Mouse (Mus musculus) erythroid progenitor cell, adult 5-6 weeks (primary cell): ENCODE results near the gene Tcstv3. TPM values are rescaled to one million over a fixed set of nuclear protein-coding genes. Genes with fewer than 3 reads are reported as not detected.
A peak's percentile ranks its signal among the peaks of the same experiment; 100 is the strongest.
"Not testable (repeated sequence)": the region's sequence is repeated elsewhere in the genome, so short reads cannot be mapped to it uniquely, and the experiment has no call there.

Experiments used
- ATAC-seq: replicated peaks from 2 replicates; pipeline ENCODE4 v1.8.0; 2016; ENCODE audit warnings: moderate number of reproducible peaks, mild to moderate bottlenecking, moderate TSS enrichment, inconsistent platforms; ENCODE audit not compliant: poor library complexity, low FRiP score, severe bottlenecking
- total RNA-seq, 2 experiments: library from RNA; stranded (forward) in 1 of 2; stranded (reverse) in 1 of 2; fragments of 150-400 nt in 1 of 2; fragments of 186-747, 209-891 nt in 1 of 2; gene quantifications; 2 replicates each; pipeline versions ENCODE4 v1.2.3 to v1.2.4; 2015 to 2017; ENCODE audit warnings: low replicate concordance in 2 of 2

The Tcstv3 gene
- total RNA-seq (2015; ENCODE audit: low replicate concordance): not detected in 2 replicates
- not detected in 2 replicates for total RNA-seq (2017; ENCODE audit: low replicate concordance)

GRCm38 (mm10) chr13:120316578-120316977 lies at the start of gene Tcstv3:
Gene Tcstv3 (plus strand): TSS chr13:120316878.
- not testable (repeated sequence) for ATAC-seq

GRCm38 (mm10) chr13:120277837-120278236 lies 38.8 kb upstream of the Tcstv3 start:
- not testable (repeated sequence) for ATAC-seq

- no peak for ATAC-seq
These were observed 37.9 kb upstream of the Tcstv3 start for GRCm38 (mm10) chr13:120278784-120279183.

GRCm38 (mm10) chr13:120299324-120299894 lies 17.3 kb upstream of the Tcstv3 start:
- no peak for ATAC-seq

- no peak for ATAC-seq
These were observed 16.7 kb upstream of the Tcstv3 start, which contains the start of gene BC147527 for GRCm38 (mm10) chr13:120299991-120300442. Gene BC147527 (plus strand): TSS chr13:120300392.

- no peak for ATAC-seq
These were observed 15.8 kb upstream of the Tcstv3 start for GRCm38 (mm10) chr13:120300853-120301252.

- no peak for ATAC-seq
These were observed 5.9 kb upstream of the Tcstv3 start for GRCm38 (mm10) chr13:120310749-120311148.

- no peak for ATAC-seq
These were observed 3.1 kb upstream of the Tcstv3 start for GRCm38 (mm10) chr13:120313584-120313983.

- no peak for ATAC-seq
These were observed 3.5 kb downstream of the Tcstv3 start for GRCm38 (mm10) chr13:120320183-120320582.

GRCm38 (mm10) chr13:120320721-120321120 lies 4.0 kb downstream of the Tcstv3 start:
- peak; percentile 30; the same call in 1 of the 2 replicates for ATAC-seq

Other genes with a start within 250 kb of the Tcstv3 start
- gene Gm20767, start 176.6 kb upstream of the Tcstv3 start, total RNA-seq (2015; ENCODE audit: low replicate concordance): not detected in 2 replicates
- not detected in 2 replicates for gene Gm20767, start 176.6 kb upstream of the Tcstv3 start, total RNA-seq (2017; ENCODE audit: low replicate concordance)
- not detected in 2 replicates for gene Gm21818, start 144.4 kb upstream of the Tcstv3 start, total RNA-seq (2015; ENCODE audit: low replicate concordance)
- gene Gm21818, start 144.4 kb upstream of the Tcstv3 start, total RNA-seq (2017; ENCODE audit: low replicate concordance): not detected in 2 replicates
- not detected in 2 replicates for gene Gm21762, start 100.9 kb upstream of the Tcstv3 start, total RNA-seq (2015; ENCODE audit: low replicate concordance)
- gene Gm21762, start 100.9 kb upstream of the Tcstv3 start, total RNA-seq (2017; ENCODE audit: low replicate concordance): not detected in 2 replicates
- not detected in 2 replicates for gene Gm21731, start 77.8 kb upstream of the Tcstv3 start, total RNA-seq (2015; ENCODE audit: low replicate concordance)
- gene Gm21731, start 77.8 kb upstream of the Tcstv3 start, total RNA-seq (2017; ENCODE audit: low replicate concordance): not detected in 2 replicates
- gene AF067061, start 53.8 kb upstream of the Tcstv3 start, total RNA-seq (2015; ENCODE audit: low replicate concordance): not detected in 2 replicates
- not detected in 2 replicates for gene AF067061, start 53.8 kb upstream of the Tcstv3 start, total RNA-seq (2017; ENCODE audit: low replicate concordance)
- gene BC147527, start 16.5 kb upstream of the Tcstv3 start, total RNA-seq (2015; ENCODE audit: low replicate concordance): 14.4 TPM in 1 of 2 replicates, not detected in the other
- 15.8 TPM in 1 of 2 replicates, not detected in the other for gene BC147527, start 16.5 kb upstream of the Tcstv3 start, total RNA-seq (2017; ENCODE audit: low replicate concordance)